Mouse (Mus musculus) liver, adult 2 months (tissue): ENCODE data around the gene Relt.

Source experiments
- CTCF ChIP-seq: fragments of 200-500 bp; IDR thresholded peaks from 2 replicates; pipeline ENCODE4 v1.5.1; 2011; ENCODE audit warnings: low read depth, low read length, control low read depth
- POLR2A ChIP-seq: fragments of 200-500 bp; IDR thresholded peaks from 2 replicates; pipeline ENCODE4 v1.6.1; 2011; ENCODE audit warnings: low read length, control low read depth; ENCODE audit not compliant: insufficient read depth; ENCODE audit errors: extremely low read depth

DNA sequence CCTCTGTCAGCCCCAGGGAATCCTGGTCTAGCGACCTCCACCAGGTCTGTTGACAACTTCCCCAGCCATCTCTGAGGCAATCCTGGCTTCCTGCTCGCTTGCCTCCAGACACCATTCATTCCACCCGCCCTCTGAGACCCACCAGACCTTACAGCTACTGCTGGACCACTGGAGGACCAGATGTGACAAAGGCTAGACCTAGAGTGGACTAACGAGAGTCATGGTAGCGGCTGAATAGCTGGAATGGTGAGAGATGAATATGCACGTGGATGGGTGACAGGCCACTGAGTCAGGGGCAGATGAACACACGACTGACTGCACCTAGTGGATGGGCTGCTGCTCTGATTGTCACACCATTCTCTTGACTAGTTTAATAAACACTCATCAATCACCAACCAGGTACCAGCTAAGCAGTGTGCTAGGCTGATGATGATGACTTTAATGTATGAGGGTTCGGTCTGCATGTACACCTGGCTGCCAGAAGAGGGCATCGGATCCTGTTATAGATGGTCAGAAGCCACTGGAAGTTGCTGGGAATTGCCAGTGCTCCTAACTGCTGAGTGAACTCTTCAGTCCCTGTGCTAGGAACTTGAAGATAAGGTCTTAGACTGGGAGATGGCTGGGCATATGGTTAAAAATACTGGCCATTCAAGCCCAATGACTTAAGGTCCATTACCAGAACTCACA is 39.3 kb upstream of the Relt start:
- TF ChIP-seq CTCF = peak; percentile 60; the same call in 1 of the 2 replicates
- no peak for TF ChIP-seq POLR2A
